Mouse (Mus musculus): ENCODE results near the gene Cox7a2l.
A peak's percentile ranks its signal among the peaks of the same experiment; 100 is the strongest.

Cox7a2l gene

GRCm38 (mm10) chr17:83526624-83527532 lies 9.7 kb upstream of the Cox7a2l start:
- no peak for DNase-seq (ENCODE audit: extremely low spot score, low read depth, low spot score)

DNA sequence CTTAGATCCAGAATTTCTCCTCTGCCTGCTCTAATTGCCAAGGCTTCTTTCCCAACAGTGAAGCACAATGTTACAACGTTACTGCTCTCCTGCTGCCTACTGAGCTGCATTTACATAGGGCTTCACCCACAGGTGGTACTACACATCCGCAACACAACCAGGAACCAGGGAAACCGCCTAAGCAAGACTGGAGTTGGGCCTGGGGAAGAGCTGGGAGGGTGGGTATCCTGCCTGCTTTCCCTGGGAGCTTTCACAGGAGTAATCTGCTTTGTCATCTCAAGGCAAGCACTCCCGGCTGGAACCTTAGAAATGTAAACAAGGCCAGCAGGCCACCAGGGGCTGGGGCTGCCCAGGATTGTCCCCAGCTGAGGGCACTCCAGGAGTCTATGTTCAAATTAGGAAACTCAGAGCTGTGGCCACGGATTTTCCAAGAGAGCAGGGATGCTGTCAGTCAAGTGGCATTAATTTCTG lies 9.0 kb upstream of the Cox7a2l start:
- no peak for DNase-seq (ENCODE audit: extremely low spot score, low read depth, low spot score)

GRCm38 (mm10) chr17:83525596-83525995 lies 8.5 kb upstream of the Cox7a2l start:
- no peak for DNase-seq (ENCODE audit: extremely low spot score, low read depth, low spot score)

DNA sequence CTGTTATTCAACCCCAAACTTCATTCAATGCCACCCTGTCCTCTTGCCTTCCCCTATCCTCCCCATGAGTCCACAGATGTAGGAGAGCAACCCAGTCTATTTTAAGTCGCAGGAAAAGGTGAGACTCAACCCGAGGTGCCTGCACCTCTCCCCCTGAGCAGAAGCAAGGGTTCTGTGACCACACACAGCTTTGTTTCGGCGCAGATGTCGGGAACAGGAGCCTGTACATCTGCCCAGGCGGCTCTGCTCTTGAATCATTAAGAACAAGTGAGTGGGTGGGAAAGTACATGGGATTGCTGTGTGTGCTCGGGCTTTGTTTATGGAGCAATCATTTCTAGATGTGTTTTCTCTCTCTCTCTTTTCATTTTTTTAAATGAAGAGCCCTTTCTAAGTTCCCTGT lies 7.6 kb upstream of the Cox7a2l start:
- DNase-seq (ENCODE audit: extremely low spot score, low read depth, low spot score), result no peak

GRCm38 (mm10) chr17:83522590-83523379 lies 5.7 kb upstream of the Cox7a2l start:
- no peak for DNase-seq (ENCODE audit: extremely low spot score, low read depth, low spot score)

DNA sequence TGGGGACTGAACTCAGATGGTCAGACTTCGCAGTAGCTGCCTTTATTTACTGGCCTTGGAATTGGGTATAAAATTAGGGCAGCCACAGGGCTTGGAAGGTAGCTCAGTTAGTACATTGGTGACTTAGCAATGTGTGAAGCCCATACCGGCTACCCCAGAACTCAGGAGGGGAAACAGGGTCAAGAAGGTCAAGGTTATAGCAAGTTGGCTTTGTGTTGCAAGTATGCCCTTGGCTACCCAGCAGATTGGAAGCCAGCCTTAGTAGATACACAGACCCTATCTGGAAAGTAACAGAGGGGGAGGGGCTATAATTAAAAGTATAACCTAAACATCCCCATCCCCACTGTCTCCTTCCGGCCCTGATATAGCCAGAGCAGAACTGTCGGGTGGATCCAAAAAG lies 4.8 kb upstream of the Cox7a2l start:
- DNase-seq (ENCODE audit: extremely low spot score, low read depth, low spot score), result no peak

DNA sequence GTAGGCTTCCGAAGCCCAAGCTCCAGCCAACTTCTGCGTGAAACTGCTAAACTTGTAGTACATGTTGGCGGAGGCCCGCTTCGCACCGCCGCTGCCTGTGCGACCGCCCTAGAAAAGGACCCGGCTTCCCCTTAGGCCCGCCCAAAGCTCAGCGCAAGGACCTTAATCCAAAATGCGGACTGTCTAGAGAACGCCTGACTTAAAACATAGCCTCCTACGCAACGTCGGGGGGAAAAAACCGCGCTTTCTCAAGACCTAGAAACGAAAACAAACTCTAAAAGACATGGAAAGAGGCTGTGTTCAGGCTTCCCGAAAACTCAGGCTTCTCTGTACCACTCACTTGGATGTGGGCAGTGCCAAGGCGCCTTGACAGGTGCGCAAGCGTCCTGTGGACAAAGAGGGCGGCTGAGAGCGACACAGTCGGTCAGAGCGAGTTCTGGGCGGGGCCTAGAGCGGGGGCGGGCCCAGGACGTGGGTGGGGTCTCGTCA lies 2.9 kb downstream of the Cox7a2l start:
- peak; percentile 91 for DNase-seq (ENCODE audit: extremely low spot score, low read depth, low spot score)

DNA sequence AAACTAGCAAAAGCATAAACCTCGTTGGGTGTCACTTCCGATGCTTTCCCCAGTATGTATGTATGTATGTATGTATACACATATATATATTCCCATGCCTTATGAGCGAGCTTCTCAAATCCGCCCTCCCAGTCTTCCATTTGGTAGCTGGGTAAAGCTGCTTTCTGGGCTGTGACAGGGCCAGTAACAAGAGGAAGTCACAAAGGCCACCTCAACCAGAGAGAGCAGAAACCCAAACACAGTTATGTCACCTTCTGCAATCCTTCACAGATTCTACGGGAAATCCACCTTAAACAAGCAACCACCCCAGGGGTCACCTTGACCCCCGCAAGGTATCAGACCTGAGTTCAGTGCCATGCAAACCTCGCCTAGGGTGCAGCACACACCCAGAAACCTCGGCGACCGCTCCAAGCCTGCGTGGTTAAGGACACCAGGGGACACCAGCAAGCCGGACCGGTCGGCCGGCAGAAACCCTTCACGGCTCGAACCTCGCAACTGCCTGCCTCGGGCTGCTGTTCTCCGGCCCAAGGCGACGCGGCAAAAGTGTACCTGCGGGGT lies 3.4 kb downstream of the Cox7a2l start:
- no peak for DNase-seq (ENCODE audit: extremely low spot score, low read depth, low spot score)

DNA sequence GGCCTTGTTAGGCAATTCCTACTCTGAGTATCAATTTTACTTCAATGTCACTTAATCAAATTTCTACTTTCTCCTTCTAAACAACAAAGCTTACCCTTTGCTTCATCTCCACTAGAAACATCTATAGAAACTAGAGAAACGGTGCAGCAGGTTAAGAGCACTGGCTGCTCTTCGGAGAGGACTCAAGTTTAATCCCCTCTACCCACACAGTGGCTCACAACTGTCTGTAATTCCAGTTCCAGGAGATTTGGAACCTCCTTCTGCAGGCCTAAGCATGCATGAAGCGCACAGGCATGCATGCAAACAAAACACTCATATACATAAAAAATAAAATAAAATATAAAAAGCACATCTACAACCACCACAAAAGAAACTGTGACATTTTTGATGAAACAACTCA lies 5.0 kb downstream of the Cox7a2l start:
- DNase-seq (ENCODE audit: extremely low spot score, low read depth, low spot score), result no peak

DNA sequence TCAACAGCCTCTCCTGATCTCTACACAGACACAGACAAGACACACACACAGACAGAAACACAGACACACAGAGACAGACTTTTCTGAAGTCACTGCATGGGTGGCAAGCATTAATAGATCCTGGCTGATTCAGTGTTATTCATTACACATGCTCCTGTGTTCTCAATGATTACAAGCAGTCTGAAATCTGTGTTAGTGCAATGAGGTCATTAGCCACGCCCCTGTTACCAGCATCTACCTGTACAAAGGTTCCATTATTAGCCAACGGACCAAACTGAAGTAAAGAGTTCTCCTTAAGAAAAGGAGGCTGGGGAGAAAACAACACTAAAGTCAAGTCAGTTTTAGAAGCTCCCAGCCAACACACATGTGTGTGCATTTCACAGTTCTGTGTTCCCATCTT lies 13.4 kb downstream of the Cox7a2l start:
- no peak for DNase-seq (ENCODE audit: extremely low spot score, low read depth, low spot score)

- no peak for DNase-seq (ENCODE audit: extremely low spot score, low read depth, low spot score)
These were observed 17.4 kb downstream of the Cox7a2l start for GRCm38 (mm10) chr17:83499692-83500091.

DNA sequence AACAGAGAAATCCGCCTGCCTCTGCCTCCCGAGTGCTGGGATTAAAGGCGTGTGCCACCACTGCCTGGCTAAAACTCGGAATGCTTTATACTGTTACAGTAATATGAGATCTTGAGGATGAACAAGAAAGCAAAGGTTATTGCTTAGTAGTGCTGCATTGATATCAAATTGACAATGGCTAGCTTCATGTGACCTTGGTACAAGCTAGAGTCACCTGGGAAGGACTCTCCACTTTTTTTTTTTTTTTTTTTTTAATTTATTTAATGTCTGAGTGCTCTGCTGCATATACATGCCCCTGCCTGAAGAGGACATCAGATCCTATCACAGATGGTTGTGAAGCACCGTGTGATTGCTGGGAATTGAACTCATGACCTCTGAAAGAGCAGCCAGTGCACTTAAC lies 18.2 kb downstream of the Cox7a2l start:
- no peak for DNase-seq (ENCODE audit: extremely low spot score, low read depth, low spot score)

DNA sequence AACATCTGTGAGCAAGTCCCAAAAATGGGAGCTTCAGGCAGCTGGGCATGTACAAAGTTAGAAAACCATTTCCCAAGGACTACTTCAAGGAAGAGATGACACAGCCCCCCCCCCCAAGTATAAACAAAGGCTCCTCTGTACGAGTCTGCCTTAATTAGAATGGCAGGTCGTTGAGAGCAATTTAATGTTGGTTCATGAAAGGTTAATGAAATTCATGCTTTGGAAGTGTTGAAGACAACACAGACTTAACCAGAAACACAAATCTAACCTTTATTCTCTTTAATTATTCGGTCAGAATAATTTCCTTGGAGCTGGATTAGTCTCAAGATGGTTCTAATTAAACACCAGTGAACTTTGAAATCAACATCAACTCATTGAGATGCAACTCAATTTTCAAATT lies 29.4 kb downstream of the Cox7a2l start:
- DNase-seq (ENCODE audit: extremely low spot score, low read depth, low spot score), result no peak

- no peak for DNase-seq (ENCODE audit: extremely low spot score, low read depth, low spot score)
These were observed 33.3 kb downstream of the Cox7a2l start for GRCm38 (mm10) chr17:83483784-83484183.

DNA sequence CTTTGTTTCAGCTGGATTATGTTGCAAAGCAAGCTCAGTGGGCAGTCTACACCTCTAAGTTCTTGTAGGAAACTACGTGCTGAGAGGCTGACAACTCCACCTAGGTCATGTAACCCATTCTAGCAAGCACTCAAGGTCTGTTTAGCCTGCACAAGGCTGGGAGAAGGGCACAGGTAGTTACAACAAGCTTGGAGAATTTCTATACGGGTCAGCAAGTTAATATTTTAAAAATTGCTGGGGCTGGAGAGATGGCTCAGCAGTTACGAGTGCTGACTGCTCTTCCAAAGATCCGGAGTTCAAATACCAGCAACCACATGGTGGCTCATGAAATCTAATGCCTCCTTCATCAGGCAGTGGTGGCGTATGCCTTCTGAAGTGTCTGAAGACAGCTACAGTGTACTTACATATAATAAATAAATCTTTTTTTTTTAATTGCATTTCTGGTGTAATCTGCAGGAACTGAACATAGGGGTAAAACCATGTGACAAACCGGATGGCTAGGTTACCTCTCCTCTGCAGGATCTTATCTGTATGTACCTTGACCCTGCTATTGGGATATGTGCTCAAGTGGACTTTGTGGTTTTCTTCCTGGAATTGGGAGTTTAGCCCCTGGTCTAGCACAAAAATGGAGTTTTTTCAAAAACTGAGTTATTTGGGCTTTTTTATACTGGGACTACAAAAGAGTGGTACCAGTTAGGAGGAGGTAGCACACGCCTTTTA lies 34.2 kb downstream of the Cox7a2l start:
- no peak for DNase-seq (ENCODE audit: extremely low spot score, low read depth, low spot score)

DNA sequence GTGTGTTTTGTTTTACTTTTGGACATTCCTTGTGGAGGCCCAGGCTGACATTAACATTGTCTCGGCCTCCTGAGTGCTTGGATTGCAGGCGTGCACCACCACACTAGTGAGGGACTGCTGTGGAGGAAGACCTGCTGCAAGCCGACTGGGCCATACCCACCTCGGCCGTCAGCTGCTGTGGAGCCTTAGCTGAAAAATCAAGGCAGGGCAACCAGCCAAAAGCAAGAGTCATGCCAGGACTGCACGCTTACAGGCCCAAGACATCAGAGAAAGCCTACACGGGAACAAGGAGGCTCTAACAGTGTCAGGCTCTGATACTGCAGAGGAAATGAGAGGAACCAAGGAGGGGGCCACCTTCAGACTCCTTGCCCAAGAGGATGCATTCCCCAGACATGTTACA lies 35.6 kb downstream of the Cox7a2l start:
- DNase-seq (ENCODE audit: extremely low spot score, low read depth, low spot score), result no peak

DNA sequence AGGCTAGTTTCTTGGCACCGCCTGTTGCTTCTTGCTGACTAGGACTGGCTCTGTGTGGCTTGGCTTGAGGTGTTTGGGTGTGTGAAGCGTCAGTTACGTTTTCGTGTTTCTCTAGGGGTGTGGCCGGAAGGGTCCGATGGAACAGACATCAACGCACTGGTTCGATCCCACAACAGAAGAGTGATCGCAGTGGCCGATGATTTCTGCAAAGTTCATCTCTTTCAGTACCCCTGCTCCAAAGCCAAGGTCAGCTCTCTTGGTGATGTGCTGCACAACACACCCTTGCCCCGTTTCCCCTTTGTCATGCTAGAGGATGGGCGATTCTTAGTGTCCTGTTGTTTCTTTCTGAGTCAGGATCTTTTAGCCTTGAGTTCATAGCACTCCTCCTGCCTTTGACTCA lies 40.0 kb downstream of the Cox7a2l start:
- DNase-seq (ENCODE audit: extremely low spot score, low read depth, low spot score), result no peak

DNA sequence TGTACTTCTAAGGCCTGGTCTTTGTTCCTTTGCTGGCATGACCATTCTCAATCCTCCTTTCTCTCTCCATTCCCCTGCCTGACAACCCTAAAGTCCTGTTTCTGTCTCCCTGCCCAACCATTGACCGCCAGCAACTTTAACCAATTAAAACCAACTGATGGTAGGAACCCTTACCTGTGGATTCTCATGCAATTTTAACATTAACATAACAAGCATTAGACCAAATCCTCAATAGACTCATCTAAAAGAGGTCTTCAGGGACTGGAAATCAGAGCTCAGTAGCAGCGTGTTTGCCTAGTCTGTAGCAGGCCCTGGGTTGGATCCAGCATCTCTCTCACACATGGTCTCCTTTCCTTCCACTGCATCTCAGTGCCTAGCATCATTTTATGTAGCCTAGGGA lies 47.5 kb downstream of the Cox7a2l start:
- no peak for DNase-seq (ENCODE audit: extremely low spot score, low read depth, low spot score)

- no peak for DNase-seq (ENCODE audit: extremely low spot score, low read depth, low spot score)
These were observed 50.4 kb downstream of the Cox7a2l start for GRCm38 (mm10) chr17:83466697-83467251.

- no peak for DNase-seq (ENCODE audit: extremely low spot score, low read depth, low spot score)
These were observed 51.2 kb downstream of the Cox7a2l start for GRCm38 (mm10) chr17:83465969-83466368.

DNA sequence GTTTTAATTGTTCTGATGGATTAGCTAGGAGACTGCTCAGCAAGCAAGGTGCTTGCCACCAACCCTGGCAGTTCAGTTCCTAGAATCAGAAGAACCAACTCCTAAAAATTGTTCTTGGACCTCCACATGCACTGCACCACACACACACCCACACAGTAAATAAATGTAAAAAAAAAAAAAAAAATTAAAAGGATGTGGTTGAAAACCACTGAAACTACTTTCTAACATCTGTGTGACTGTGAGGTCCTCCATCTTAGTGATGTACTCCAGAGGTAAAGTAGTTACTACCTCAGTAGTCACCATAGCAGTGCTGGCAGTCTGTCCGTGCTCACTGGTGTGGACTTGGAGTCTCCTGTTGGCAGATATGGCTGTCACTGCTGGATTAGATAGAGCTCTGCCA lies 59.9 kb downstream of the Cox7a2l start:
- DNase-seq (ENCODE audit: extremely low spot score, low read depth, low spot score), result no peak

All from hindlimb bud, embryonic 11.5 days (tissue).